Mouse (Mus musculus) brain, embryonic 14.5 days (tissue): ENCODE data around the gene Anapc7.

Experiments used
- CTCF ChIP-seq: fragments of 200-500 bp; IDR thresholded peaks from 2 replicates; pipeline ENCODE4 v1.5.1; 2012; ENCODE audit warnings: inconsistent platforms, mild to moderate bottlenecking, moderate library complexity, borderline replicate concordance; ENCODE audit not compliant: insufficient read depth, insufficient read length; ENCODE audit errors: extremely low read depth
- POLR2A ChIP-seq: fragments of 200-500 bp; IDR thresholded peaks from 2 replicates; pipeline ENCODE4 v1.6.1; 2012; ENCODE audit warnings: mild to moderate bottlenecking, inconsistent platforms, borderline replicate concordance; ENCODE audit not compliant: poor library complexity, insufficient read depth, insufficient read length, severe bottlenecking; ENCODE audit errors: extremely low read depth

- TF ChIP-seq CTCF (no peak), POLR2A (no peak)
These were observed 20.7 kb upstream of the Anapc7 start for GRCm38 (mm10) chr5:122400628-122401302.
